Mouse (Mus musculus) G1E (cell line): Measurements from ENCODE around the gene Cnot9.

Experiments
- CTCF ChIP-seq: IDR thresholded peaks from 2 replicates; pipeline ENCODE4 v1.5.1; 2012; ENCODE audit warnings: low read depth, low read length, inconsistent platforms, mixed read lengths
- POLR2AphosphoS5 ChIP-seq: IDR thresholded peaks from 2 replicates; pipeline ENCODE4 v1.6.1; 2012; ENCODE audit warnings: low read depth, low read length, inconsistent platforms; ENCODE audit not compliant: insufficient replicate concordance
- TAL1 ChIP-seq: conservative IDR thresholded peaks from 2 replicates; pipeline ENCODE4 v1.6.1; 2012; ENCODE audit warnings: low read depth, low read length, inconsistent platforms, mixed read lengths

DNA sequence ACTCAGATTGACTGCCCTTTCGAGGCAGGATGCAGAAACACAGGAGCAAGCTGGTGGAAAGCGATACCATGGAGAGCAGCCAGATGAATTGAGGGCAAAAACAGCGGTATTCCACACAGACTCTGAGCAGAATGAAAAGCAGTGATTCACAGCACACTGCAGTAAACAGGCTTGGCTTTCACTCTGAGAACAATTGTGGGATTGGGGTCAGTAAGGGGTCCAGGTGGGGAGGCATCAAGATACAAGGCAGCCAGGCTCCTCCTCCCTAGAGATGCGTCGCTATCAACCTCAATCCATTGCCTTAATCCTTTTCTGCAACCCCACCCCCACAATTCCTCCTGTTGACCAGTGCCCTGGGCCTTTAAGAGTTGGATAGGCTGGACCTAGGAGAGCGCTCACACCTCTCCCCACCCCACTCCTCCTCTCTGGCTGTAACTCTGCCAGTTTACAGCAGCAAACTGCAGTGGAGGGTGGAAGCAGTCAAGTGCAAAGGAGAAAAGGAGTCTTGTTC lies 36.6 kb downstream of the Cnot9 start, which contains the start of gene Plcd4:
- TF ChIP-seq CTCF: no peak
- no peak for TF ChIP-seq TAL1
- no peak for TF ChIP-seq POLR2AphosphoS5
